Mouse (Mus musculus) subcutaneous adipose tissue, adult 2 months (tissue): Measurements from ENCODE around the gene Klf14. TPM values are rescaled to one million over a fixed set of nuclear protein-coding genes. Genes with fewer than 3 reads are reported as not detected.

Experiments
- polyA plus RNA-seq: library from polyadenylated mRNA; depleted of rRNA; stranded (reverse); fragments of >200 nt; gene quantifications from 2 replicates; pipeline ENCODE4 v1.2.3, GENCODE M21; 2012; ENCODE audit warnings: low replicate concordance; rRNA removed

Gene Klf14
- 0.18 and 3.2 TPM in 2 replicates for polyA plus RNA-seq

DNA sequence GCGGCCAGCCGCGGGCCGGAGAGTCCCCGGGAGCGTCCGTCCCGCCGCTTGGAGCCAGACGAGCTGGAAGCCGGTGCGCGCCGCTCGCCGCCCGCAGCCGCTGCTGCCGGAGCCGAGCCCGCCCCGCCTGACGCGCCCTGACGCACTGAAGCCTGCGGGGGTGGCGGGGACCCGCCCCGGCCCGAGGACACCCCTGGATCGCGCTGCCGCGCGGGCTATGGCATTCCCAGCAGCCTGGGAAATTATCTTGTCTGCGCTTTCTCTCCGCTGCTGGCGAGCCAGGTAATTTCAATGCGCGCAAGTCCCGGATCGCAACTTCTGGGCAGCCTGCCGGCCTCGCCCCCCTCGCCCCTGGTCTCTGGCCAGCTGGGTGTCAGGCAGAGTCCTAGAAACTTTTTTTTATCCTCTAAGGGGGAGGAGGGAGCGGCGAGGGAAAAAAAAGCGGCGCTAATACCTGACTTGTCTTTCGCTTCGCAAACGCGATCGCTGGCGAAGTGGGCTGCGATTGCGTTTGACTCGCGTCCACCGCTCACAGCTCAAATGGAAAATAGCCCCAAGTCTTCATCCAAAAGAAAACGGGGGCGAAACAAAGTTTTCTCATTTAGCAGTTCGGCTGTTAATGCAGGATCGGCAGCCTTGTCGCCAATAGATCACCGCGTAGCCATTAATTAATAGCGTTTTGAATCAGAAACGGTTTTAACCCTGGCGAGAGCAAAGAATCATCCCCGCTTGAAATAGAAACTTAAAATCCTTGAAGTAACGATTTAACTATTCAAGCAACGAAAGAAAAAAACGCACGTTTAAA, at the start of gene Klf14:
Klf14 (minus strand) TSS at position 343 of the 805 bp plus-strand sequence.

DNA sequence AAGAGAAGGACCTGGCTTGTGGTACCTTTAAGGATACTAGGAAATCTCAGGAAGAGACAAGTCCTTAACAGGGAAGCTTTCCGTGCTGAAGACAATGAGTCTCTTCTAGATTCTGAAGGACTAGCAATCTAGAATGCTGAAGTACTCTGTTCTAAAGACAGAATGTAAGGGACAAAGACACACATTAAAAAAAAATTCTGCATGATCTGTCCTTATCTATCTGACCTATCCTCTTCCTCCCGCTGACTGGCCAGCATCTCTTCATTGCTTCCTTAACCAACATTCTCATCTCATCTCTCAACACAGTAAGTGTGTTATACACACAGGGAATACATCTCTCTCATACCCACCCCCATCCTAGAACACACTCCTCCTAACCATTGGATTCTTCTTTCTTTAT, 43.4 kb downstream of the Klf14 start, which contains the start of gene Tsga13:
Tsga13 (minus strand) TSS at position 101 of the 400 bp plus-strand sequence.

Other genes with a start within 250 kb of the Klf14 start
- 269 and 1,242 TPM in 2 replicates for gene Mest, start 235.5 kb downstream of the Klf14 start, polyA plus RNA-seq
- gene Copg2, start 62.3 kb downstream of the Klf14 start, polyA plus RNA-seq, result 17.6 and 23.2 TPM in 2 replicates
- not detected in 2 replicates for gene Tsga13, start 43.5 kb downstream of the Klf14 start, polyA plus RNA-seq